Mouse (Mus musculus): Measurements from ENCODE around the gene Sirpb1b.
"Not testable (repeated sequence)": the region's sequence is repeated elsewhere in the genome, so short reads cannot be mapped to it uniquely, and the experiment has no call there.

DNA sequence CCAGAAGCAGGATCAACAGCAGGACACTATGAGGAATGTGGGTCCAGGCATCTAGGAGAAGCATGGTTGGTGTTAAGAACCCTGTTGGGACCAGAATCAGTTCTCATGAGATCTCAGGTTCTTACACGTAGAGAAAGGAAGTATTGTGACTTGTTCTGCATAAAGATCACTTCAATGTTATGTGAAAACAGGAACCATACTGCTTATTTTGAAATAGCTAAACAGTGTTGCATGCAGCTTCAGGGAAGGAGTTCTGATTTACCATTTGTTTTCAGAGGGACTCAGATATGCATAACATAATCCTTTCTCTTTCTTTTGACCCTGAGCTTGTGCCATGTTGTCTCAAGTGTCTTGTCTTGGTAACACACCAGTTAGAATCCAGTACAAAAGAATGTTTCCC lies at the start of gene Sirpb1b:
- TF ChIP-seq CTCF, EP300 (IDR thresholded peaks at IDR 0.05; ENCODE audit: low read depth): not testable (repeated sequence)
